Mouse (Mus musculus) heart, embryonic 14.5 days (tissue): ENCODE measurements around the gene Ifi209. TPM values are rescaled to one million over a fixed set of nuclear protein-coding genes. Genes with fewer than 3 reads are reported as not detected.

ENCODE experiments used
- microRNA-seq: library from miRNA; unstranded; fragments of <30 nt; microRNA quantifications from one replicate; pipeline ENCODE4, GENCODE M21; 2016
- polyA plus RNA-seq: library from polyadenylated mRNA; unstranded; fragments of >200 nt; fragmentation: Nextera tagmentation; extraction: Ambion mirVana; gene quantifications from 2 replicates; pipeline ENCODE4 v1.2.1, GENCODE M21; 2014

The Ifi209 gene
- polyA plus RNA-seq, 1 experiment from 2014 or later, result 0.23 TPM

Small RNA genes within 50 kb of the gene (microRNA-seq; reads per million reads assigned to microRNA genes)
- not detected for gene Gm44339

Other genes with a start within 250 kb of the Ifi209 start
- 0.16 and 0.42 TPM in 2 replicates for gene Ifi206, start 139.9 kb upstream of the Ifi209 start, polyA plus RNA-seq
- not detected in 2 replicates for gene Ifi214, start 95.0 kb upstream of the Ifi209 start, polyA plus RNA-seq
- gene Ifi213, start 31.6 kb upstream of the Ifi209 start, polyA plus RNA-seq, result 0.22 TPM in 1 of 2 replicates, not detected in the other
- gene Ifi208, start 42.8 kb downstream of the Ifi209 start, polyA plus RNA-seq, result 0.08 and 0.15 TPM in 2 replicates
- 0.91 and 1.4 TPM in 2 replicates for gene Ifi207, start 110.8 kb downstream of the Ifi209 start, polyA plus RNA-seq
- 2.3 and 2.6 TPM in 2 replicates for gene Ifi204, start 136.0 kb downstream of the Ifi209 start, polyA plus RNA-seq